Mouse (Mus musculus) right cerebral cortex, postnatal 25 days (tissue): ENCODE data around the gene Phox2a.
A peak's percentile ranks its signal among the peaks of the same experiment; 100 is the strongest.

ENCODE experiments used
- DNase-seq: peaks from one replicate; pipeline ENCODE4 v3.0.0; 2022

Phox2a gene

GRCm38 (mm10) chr7:101837606-101838471, 19.7 kb downstream of the Phox2a start, which contains the start of gene Inppl1:
Inppl1 (minus strand) TSS chr7:101838229.
- peak; percentile 66 for DNase-seq

DNA sequence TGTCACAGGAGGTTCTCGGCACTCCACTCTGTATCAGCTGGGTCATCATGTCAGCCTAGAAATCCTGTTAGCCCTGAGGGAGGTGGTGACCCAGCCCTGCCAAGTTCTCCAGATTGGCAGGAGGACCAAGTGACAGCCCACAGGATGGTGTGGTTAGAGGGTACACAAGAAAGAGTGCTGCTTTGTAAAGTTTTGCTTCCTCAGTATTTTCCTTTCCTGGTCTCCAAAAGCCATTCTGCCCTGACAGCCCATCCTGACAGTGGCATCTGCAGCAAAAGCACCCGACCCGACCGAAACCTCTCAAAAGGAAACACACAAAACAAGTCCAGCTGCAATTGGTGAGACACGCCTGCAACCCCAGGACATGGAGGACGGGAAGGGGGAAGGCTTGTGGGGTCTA, 26.1 kb downstream of the Phox2a start:
- no peak for DNase-seq

- DNase-seq = no peak
Measured at GRCm38 (mm10) chr7:101847934-101848333, 29.8 kb downstream of the Phox2a start.

- no peak for DNase-seq
Measured at GRCm38 (mm10) chr7:101851689-101852088, 33.6 kb downstream of the Phox2a start.

- DNase-seq = no peak
Measured at GRCm38 (mm10) chr7:101852846-101853245, 34.7 kb downstream of the Phox2a start.

- no peak for DNase-seq
Measured at GRCm38 (mm10) chr7:101853816-101854215, 35.7 kb downstream of the Phox2a start.

DNA sequence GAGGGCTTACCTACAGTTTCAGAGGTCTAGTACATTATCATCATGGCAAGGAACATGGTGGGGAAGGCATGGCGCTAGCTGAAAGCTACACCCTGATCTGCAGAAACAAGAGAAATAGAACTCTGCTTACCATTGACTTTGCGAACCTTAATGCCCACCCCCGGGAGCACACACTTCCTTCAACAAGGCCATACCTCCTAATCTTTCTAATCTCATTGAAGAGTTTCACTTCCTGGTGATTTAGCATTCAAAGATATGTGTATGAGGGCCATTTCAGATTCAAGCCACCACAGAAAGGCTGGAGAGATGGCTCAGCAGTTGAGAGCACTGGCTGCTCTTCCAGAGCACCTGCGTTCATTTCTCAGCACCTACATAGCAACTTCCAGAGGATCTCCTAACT, 39.0 kb downstream of the Phox2a start, which contains the start of gene Folr2:
Gene Folr2, minus strand, starts transcription at position 101 of the 400 bp plus-strand sequence.
- DNase-seq = no peak

- no peak for DNase-seq
Measured at GRCm38 (mm10) chr7:101858362-101858761, 40.2 kb downstream of the Phox2a start.

DNA sequence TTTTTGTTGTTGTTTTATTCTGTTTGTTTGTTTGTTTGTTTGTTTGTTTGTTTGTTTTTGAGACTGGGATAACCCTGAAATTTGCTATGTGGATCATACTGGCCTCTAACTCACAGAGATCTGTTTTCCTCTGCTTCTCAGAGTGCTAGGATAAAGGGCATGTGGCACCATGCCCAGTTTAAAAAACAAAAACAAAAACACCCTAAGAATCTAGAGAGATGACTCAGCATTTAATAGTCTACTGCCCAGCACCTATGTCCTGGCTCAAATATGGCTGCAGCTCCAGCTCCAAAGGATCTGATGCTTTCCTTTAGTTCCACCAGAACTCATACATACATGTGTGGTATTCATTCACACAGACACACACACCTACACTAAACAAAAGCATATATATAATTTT, 42.9 kb downstream of the Phox2a start:
- DNase-seq = no peak

DNA sequence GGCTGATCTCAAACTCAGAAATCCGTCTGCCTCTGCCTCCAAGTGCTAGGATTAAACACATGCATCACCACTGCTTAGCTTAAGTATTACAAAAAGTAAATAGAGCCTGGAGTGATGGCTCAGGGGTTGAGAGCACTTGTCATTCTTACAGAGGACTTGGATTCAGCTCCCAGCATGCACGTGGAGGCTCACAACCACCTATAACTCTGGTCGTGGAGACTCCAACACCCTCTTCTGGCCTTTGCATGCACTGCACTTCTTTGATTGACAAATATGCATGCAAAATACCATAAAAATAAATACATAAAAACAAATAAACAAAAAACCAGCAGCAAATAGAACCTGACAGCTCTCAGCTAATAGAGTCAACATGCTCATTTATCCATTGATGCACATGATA, 44.2 kb downstream of the Phox2a start:
- DNase-seq = no peak

GRCm38 (mm10) chr7:101863415-101863814, 45.3 kb downstream of the Phox2a start, which contains the start of gene Anapc15:
Anapc15 (plus strand) TSS chr7:101863715.
- DNase-seq = no peak

DNA sequence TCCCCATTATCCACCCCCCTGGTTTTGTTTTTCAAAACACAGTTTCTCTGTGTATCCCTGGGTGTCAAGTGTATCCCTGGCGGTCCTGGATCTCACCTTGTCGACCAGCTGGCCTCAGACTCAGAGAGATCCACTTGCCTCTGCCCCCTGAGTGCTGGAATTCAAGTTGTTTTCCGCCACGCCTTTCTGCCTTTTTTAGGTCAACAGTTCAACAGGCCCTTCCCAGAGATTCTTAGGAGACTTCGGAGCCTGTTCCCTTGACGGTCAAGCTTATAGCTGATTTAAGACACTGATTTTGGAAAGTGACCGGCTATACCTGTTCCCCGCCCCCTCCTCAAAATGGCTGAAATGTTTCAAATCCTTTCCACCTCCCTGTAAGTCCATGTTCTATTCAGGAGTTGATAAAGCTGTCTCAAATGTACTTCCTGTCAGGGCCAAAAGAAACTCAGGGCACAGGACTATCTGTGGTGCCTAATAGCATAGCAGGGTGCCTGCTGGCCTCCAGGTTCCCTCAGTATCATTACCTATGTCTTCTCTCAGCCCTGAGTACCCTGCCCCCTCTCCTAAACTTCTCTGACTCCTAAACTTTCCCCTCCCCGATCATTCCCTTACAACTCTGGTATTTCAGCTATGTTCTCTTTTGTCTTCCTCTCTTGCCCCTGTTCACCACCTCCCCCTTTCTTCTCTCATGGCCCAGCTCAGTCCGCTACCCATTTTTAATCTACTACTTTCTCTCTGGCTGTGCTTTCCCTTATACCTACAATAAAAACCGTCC, 48.6 kb downstream of the Phox2a start:
- no peak for DNase-seq

DNA sequence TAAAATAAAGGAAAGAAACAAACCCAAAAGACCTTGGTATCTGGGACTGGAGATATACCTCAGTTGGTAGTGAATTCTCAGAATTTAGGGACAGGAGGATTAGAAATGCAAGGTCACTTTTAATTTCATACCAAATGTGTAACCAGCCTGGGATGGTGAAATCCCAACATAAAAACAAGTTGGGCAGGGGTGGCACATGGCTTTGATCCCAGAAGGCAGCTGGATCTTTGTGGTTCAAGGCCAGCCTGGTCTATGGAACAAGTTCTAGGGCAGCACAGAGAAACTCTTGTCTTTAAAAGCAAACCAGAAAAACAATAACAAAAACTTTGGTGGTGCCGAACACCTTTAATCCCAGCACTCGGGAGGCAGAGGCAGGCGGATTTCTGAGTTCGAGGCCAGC, 49.4 kb downstream of the Phox2a start:
- DNase-seq = no peak

DNA sequence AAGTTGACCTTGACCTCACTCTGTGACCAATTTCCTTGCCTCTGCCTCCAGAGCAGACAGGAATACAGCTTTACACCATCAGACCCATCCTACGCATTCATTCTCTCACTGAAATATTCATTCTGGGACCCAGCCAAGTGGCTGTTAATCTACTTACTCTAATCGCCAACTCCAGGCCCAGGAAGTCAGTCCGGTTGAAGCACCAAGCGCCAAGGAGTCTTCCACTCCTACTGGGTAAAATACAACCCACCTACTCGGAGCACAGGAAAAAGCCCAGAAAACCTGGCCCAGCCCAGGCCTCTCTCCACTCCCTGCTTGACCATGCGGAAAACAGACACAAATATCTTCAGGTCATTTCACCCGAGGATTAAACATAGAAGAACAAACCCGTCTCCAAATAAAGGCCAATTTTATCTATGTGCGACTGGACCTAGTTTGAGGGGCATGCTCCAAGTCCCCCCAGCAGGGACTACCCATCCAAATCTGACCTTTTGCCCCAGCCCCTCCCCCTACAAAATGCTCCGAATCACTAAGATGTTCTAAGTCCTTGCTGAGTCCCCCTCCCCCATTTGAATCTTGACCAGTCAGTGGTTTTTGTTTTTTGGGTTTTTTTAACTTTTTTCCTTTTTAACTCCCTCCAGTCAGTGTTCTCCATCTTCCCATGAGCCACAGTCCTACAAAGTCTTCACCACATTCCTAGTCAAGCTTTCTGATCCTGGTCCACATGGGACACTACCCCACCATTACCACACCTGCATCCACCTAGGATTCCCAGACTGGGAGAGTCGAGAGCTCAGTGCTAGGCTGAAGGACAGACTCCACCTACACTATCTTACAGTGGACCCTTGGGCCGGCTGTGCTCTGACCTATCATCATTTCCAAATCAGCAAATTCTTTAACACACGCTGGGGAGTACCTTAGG, 50.4 kb downstream of the Phox2a start:
- DNase-seq = no peak

DNA sequence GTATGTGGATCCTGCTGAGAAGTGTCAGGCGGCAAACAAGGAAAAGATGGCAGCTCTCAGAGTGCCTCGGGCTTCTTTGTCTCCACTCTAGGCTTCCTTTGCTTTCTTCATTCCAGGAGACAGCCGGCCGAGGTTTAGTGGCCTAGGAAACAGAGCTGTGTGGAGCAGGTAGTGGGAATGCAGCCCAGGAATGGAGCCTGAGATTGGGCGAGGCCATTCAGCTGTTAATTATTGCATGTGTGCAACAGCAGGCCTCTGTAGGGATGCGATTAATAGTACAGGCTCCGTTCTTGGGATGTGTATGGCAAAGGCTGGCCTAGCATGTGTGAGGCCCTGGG, 51.0 kb downstream of the Phox2a start:
- no peak for DNase-seq

- DNase-seq = no peak
Measured at GRCm38 (mm10) chr7:101870629-101871028, 52.5 kb downstream of the Phox2a start, which contains the start of gene Folr1. Folr1 (minus strand) TSS chr7:101870788.

DNA sequence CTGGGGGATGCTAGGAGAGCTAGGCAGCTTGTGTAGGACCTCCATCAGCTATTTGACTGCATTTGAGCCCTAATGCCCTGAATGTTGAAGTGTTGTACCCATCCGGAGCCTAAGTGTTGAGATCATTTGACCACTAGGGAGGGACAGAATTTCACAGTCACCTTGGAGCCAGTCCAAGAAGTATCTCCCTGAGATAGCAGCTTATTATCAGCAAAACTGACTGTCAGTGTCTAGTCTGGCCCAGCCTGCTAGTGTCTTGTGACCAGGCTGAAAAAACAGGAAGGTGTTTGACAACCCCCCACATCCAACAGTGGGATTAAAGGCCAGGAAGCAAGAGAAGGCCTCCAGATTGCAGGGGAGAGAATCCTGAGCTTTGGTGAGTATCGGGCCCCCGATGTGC, 53.2 kb downstream of the Phox2a start:
- no peak for DNase-seq
